Mouse (Mus musculus) induced T-regulatory cell, adult 2 months (primary cell): ENCODE measurements around the gene Tenm4.
A peak's percentile ranks its signal among the peaks of the same experiment; 100 is the strongest.

Source experiments
- DNase-seq: peaks from one replicate; pipeline ENCODE4 v3.0.0-alpha.2; 2012; ENCODE audit warnings: low read depth

Gene Tenm4

GRCm38 (mm10) chr7:96740631-96741030 lies 569.6 kb downstream of the Tenm4 start:
- DNase-seq: no peak

- DNase-seq: no peak
These were observed 571.2 kb downstream of the Tenm4 start for GRCm38 (mm10) chr7:96742221-96742620.

GRCm38 (mm10) chr7:96745956-96746355 lies 574.9 kb downstream of the Tenm4 start:
- DNase-seq: no peak

GRCm38 (mm10) chr7:96746706-96747105 lies 575.7 kb downstream of the Tenm4 start:
- no peak for DNase-seq

- no peak for DNase-seq
These were observed 577.5 kb downstream of the Tenm4 start for GRCm38 (mm10) chr7:96748538-96749045.

- no peak for DNase-seq
These were observed 578.7 kb downstream of the Tenm4 start for GRCm38 (mm10) chr7:96749753-96750152.

GRCm38 (mm10) chr7:96751236-96751635 lies 580.2 kb downstream of the Tenm4 start:
- no peak for DNase-seq

- no peak for DNase-seq
These were observed 581.7 kb downstream of the Tenm4 start for GRCm38 (mm10) chr7:96752776-96753175.

- DNase-seq: no peak
These were observed 582.5 kb downstream of the Tenm4 start for GRCm38 (mm10) chr7:96753335-96754095.

GRCm38 (mm10) chr7:96754175-96754574 lies 583.1 kb downstream of the Tenm4 start:
- DNase-seq: no peak

- DNase-seq: no peak
These were observed 584.5 kb downstream of the Tenm4 start for GRCm38 (mm10) chr7:96755459-96756094.

- DNase-seq: no peak
These were observed 585.2 kb downstream of the Tenm4 start for GRCm38 (mm10) chr7:96756104-96756742.

- no peak for DNase-seq
These were observed 586.0 kb downstream of the Tenm4 start for GRCm38 (mm10) chr7:96757067-96757466.

- no peak for DNase-seq
These were observed 589.2 kb downstream of the Tenm4 start for GRCm38 (mm10) chr7:96760208-96760607.

GRCm38 (mm10) chr7:96761151-96761550 lies 590.1 kb downstream of the Tenm4 start:
- DNase-seq: no peak

GRCm38 (mm10) chr7:96765321-96765960 lies 594.4 kb downstream of the Tenm4 start:
- DNase-seq: no peak

GRCm38 (mm10) chr7:96767090-96767489 lies 596.0 kb downstream of the Tenm4 start:
- no peak for DNase-seq

- DNase-seq: no peak
These were observed 597.7 kb downstream of the Tenm4 start for GRCm38 (mm10) chr7:96768718-96769117.

GRCm38 (mm10) chr7:96769784-96770183 lies 598.7 kb downstream of the Tenm4 start:
- peak; percentile 40 for DNase-seq

- no peak for DNase-seq
These were observed 601.9 kb downstream of the Tenm4 start for GRCm38 (mm10) chr7:96772966-96773365.

GRCm38 (mm10) chr7:96773585-96774225 lies 602.7 kb downstream of the Tenm4 start:
- DNase-seq: no peak

GRCm38 (mm10) chr7:96775080-96775486 lies 604.0 kb downstream of the Tenm4 start:
- no peak for DNase-seq
